Mouse (Mus musculus): ENCODE measurements around the gene Afap1l2. TPM values are rescaled to one million over a fixed set of nuclear protein-coding genes. Genes with fewer than 3 reads are reported as not detected.
A peak's percentile ranks its signal among the peaks of the same experiment; 100 is the strongest.

Gene Afap1l2
- total and polyA plus RNA-seq, 3 experiments = 0.17 to 3.1 (median 0.44) TPM

GRCm38 (mm10) chr19:57010064-57010463, 2.0 kb upstream of the Afap1l2 start:
- H3K9ac ChIP-seq (ENCODE audit: insufficient read depth, low read depth) = peak overlapping the region; percentile 36; the same call in 1 of the 2 replicates
- dilution Hi-C loops (cut with MboI; ENCODE audit: extremely low pct_ligation_motif_present, extremely low pct_unique_long_range_greater_than_20kb, low sequenced_read_pairs) = no loop called here
- H3K27ac ChIP-seq (ENCODE audit: insufficient read depth, low read depth) = peak overlapping the region; percentile 69
- no peaks in the 10 kb centered on the region for H3K79me2 ChIP-seq (replicated peaks; ENCODE audit: control insufficient read depth, extremely low read depth, insufficient read depth, poor library complexity, severe bottlenecking)
- no peak overlapping the region for H3K4me2 ChIP-seq (ENCODE audit: insufficient read depth, low read depth, poor library complexity, severe bottlenecking)
- no peaks in the 10 kb centered on the region for H3K36me3 ChIP-seq (replicated peaks in 1 of 2; ENCODE audit: control insufficient read depth in 1 of 2, insufficient read depth in 1 of 2, low read length in 1 of 2)
- peaks cover 32 to 57% of the 10 kb centered on the region in 2 experiments for H3K4me1 ChIP-seq (ENCODE audit: control insufficient read depth in 1 of 2, insufficient read depth in 2 of 2)
- H3K4me3 ChIP-seq (replicated peaks in 1 of 3; ENCODE audit: low read depth in 2 of 3, low read length in 2 of 3, poor library complexity in 1 of 3) = no peak overlapping the region
- no peaks in the 10 kb centered on the region for H3K9me3 ChIP-seq (replicated peaks; ENCODE audit: low read length)
- peaks cover 1% of the 10 kb centered on the region for H3K27me3 ChIP-seq (replicated peaks)
- in situ Hi-C loops (cut with MboI; ENCODE audit: low pct_ligation_motif_present, low pct_unique_long_range_greater_than_20kb, low sequenced_read_pairs) = no loop called here
- TF ChIP-seq HCFC1 (IDR thresholded peaks at IDR 0.05; ENCODE audit: low read depth, low read length) = no peak
- no peak for DNase-seq (ENCODE audit: extremely low read depth)

- dilution Hi-C loops (cut with MboI; ENCODE audit: extremely low pct_ligation_motif_present, extremely low pct_unique_long_range_greater_than_20kb, low sequenced_read_pairs) = no loop called here
- Histone ChIP-seq H3K4me2 (ENCODE audit: insufficient read depth, low read depth, poor library complexity, severe bottlenecking) (no peak overlapping the region), H3K27me3 (replicated peaks) (peaks cover 1% of the 10 kb centered on the region), H3K9me3 (replicated peaks; ENCODE audit: low read length) (no peaks in the 10 kb centered on the region), H3K36me3 (replicated peaks in 1 of 2; ENCODE audit: control insufficient read depth in 1 of 2, insufficient read depth in 1 of 2, low read length in 1 of 2) (no peaks in the 10 kb centered on the region), H3K9ac (ENCODE audit: insufficient read depth, low read depth) (peak overlapping the region; percentile 36; the same call in 1 of the 2 replicates), H3K27ac (ENCODE audit: insufficient read depth, low read depth) (peak overlapping the region; percentile 69), H3K4me1 (ENCODE audit: control insufficient read depth in 1 of 2, insufficient read depth in 2 of 2) (peaks cover 32 to 53% of the 10 kb centered on the region in 2 experiments), H3K4me3 (replicated peaks in 1 of 3; ENCODE audit: low read depth in 2 of 3, low read length in 2 of 3, poor library complexity in 1 of 3) (no peak overlapping the region), H3K79me2 (replicated peaks; ENCODE audit: control insufficient read depth, extremely low read depth, insufficient read depth, poor library complexity, severe bottlenecking) (no peaks in the 10 kb centered on the region)
- in situ Hi-C loops (cut with MboI; ENCODE audit: low pct_ligation_motif_present, low pct_unique_long_range_greater_than_20kb, low sequenced_read_pairs) = no loop called here
- TF ChIP-seq UBTF (IDR thresholded peaks at IDR 0.05; ENCODE audit: low read depth, low read length) (0 out of 2 replicates have a peak, but pooled peaks have one; percentile 17), TBP (conservative IDR thresholded peaks at IDR 0.05; ENCODE audit: low read depth, low read length) (0 out of 2 replicates have a peak, but pooled peaks have one; percentile 28), HCFC1 (IDR thresholded peaks at IDR 0.05; ENCODE audit: low read depth, low read length) (no peak)
- DNase-seq (ENCODE audit: extremely low read depth) = no peak
These were observed 1.6 kb upstream of the Afap1l2 start for GRCm38 (mm10) chr19:57009653-57010052.

GRCm38 (mm10) chr19:57007291-57007690, 737 bp downstream of the Afap1l2 start:
- Histone ChIP-seq H3K27ac (ENCODE audit: insufficient read depth, low read depth) (no peak overlapping the region), H3K9me3 (replicated peaks; ENCODE audit: low read length) (no peaks in the 10 kb centered on the region), H3K4me3 (replicated peaks in 1 of 3; ENCODE audit: low read depth in 2 of 3, low read length in 2 of 3, poor library complexity in 1 of 3) (peak overlapping the region in 1 of 3 experiments; percentile 84), H3K79me2 (replicated peaks; ENCODE audit: control insufficient read depth, extremely low read depth, insufficient read depth, poor library complexity, severe bottlenecking) (no peaks in the 10 kb centered on the region), H3K27me3 (replicated peaks) (peaks cover 1% of the 10 kb centered on the region), H3K9ac (ENCODE audit: insufficient read depth, low read depth) (peak overlapping the region; percentile 81), H3K4me2 (ENCODE audit: insufficient read depth, low read depth, poor library complexity, severe bottlenecking) (peak overlapping the region; percentile 60), H3K4me1 (ENCODE audit: control insufficient read depth in 1 of 2, insufficient read depth in 2 of 2) (peaks cover 21 to 32% of the 10 kb centered on the region in 2 experiments), H3K36me3 (replicated peaks in 1 of 2; ENCODE audit: control insufficient read depth in 1 of 2, insufficient read depth in 1 of 2, low read length in 1 of 2) (no peaks in the 10 kb centered on the region)
- in situ Hi-C loops (cut with MboI; ENCODE audit: low pct_ligation_motif_present, low pct_unique_long_range_greater_than_20kb, low sequenced_read_pairs) = no loop called here
- DNase-seq (ENCODE audit: extremely low read depth) = no peak
- dilution Hi-C loops (cut with MboI; ENCODE audit: extremely low pct_ligation_motif_present, extremely low pct_unique_long_range_greater_than_20kb, low sequenced_read_pairs) = no loop called here
- TF ChIP-seq NELFE (IDR thresholded peaks at IDR 0.05; ENCODE audit: low read depth, low read length) = no peak
- TF ChIP-seq IRF4 (IDR thresholded peaks at IDR 0.05; ENCODE audit: low read depth, low read length) = no peak
- no peak for TF ChIP-seq ZMIZ1 (IDR thresholded peaks at IDR 0.05; ENCODE audit: low read depth, low read length)
- TF ChIP-seq MAX (IDR thresholded peaks at IDR 0.05; ENCODE audit: low read length) = no peak
- no peak for TF ChIP-seq SMC3 (IDR thresholded peaks at IDR 0.05; ENCODE audit: low read depth, low read length)
- no peak for TF ChIP-seq ELF1 (IDR thresholded peaks at IDR 0.05; ENCODE audit: low read depth, low read length)
- no peak for TF ChIP-seq MEF2A (IDR thresholded peaks at IDR 0.05; ENCODE audit: borderline replicate concordance, low read depth, low read length)
- no peak for TF ChIP-seq KAT2A (IDR thresholded peaks at IDR 0.05; ENCODE audit: insufficient replicate concordance, low read length)
- no peak for TF ChIP-seq ZC3H11A (IDR thresholded peaks at IDR 0.05; ENCODE audit: low read depth, low read length)
- TF ChIP-seq USF2 (conservative IDR thresholded peaks at IDR 0.05; ENCODE audit: low read depth, low read length) = no peak
- TF ChIP-seq RAD21 (IDR thresholded peaks at IDR 0.05; ENCODE audit: low read depth, low read length) = no peak
- no peak for TF ChIP-seq TCF12 (IDR thresholded peaks at IDR 0.05; ENCODE audit: low read depth, low read length)
- no peak for TF ChIP-seq CTCF (conservative IDR thresholded peaks at IDR 0.05 in 1 of 2, IDR thresholded peaks at IDR 0.05 in 1 of 2; ENCODE audit: low read depth in 2 of 2, low read length in 2 of 2)
- TF ChIP-seq EP300 (IDR thresholded peaks at IDR 0.05; ENCODE audit: low read length) = no peak
- TF ChIP-seq POLR2A (IDR thresholded peaks at IDR 0.05; ENCODE audit: low read depth, low read length) = no peak
